In the genomic region with DNA sequence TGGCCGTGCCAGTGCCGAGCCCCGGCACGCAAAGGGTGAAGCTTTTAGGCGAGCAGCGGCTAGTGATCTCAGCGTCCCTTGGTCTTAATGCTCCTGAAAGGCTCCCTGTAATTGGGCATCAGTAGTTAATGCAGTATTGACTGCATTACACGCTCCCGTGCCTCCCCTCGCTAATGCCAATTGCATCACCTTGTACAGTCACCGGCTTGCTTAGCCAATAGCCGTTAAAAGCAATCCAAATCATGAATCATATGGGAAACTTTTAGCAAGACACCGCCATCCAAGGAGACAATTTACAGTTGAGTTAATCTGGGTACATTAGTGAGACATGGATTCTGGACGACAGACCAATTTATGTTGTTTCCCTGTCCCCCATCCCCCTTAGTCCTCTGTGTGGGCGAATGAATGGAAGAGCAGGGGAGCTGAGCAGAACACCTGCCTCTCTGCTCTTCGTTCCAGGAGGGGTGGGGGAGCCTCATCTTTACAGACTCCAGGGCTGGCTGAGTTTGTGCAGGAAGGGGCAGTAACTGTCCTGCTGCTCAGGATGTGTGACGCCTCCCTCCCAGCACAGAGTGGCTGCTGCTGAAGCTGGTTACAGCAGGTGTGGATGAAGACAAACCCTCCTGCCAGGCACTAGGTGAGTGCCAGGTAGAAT, we compare ENCODE assay signal across 16 mouse cellular contexts. TPM values are rescaled to one million over a fixed set of nuclear protein-coding genes. Genes with fewer than 3 reads are reported as not detected.
DNase-seq lines count a peak whose midpoint lies in the region; ATAC-seq and TF ChIP-seq lines count a peak whose summit lies in the region.
"Had no signal": no experiment of that assay in that cellular context is flagged by ENCODE, and none has a peak within 500 bp of the region (broad histone marks: within the 10 kb centered on the region; RNA-seq: fewer than 3 reads in every experiment).

No protein-coding gene starts in this region.

- H3K4me3 ChIP-seq in forebrain, postnatal 0 days (ENCODE audit: low read depth, low read length), result no peak overlapping the region
- H3K4me3 ChIP-seq in midbrain, embryonic 16.5 days (ENCODE audit: low read depth, low read length), result peak overlapping the region; percentile 28
- H3K4me3 ChIP-seq: embryonic facial prominence, embryonic 13.5 days; heart, adult 2 months; limb, embryonic 12.5 days had no signal

- ATAC-seq in Patski, result peak; percentile 70
- peak; percentile 26; the same call in 1 of the 2 replicates for ATAC-seq in forebrain, postnatal 0 days
- no peak for ATAC-seq in midbrain, embryonic 16.5 days
- no peak for ATAC-seq in frontal cortex, adult (ENCODE audit: low TSS enrichment)
- ATAC-seq in megakaryocyte-erythroid progenitor cell, adult 5-6 weeks (replicated peaks; ENCODE audit: low FRiP score, low TSS enrichment, poor library complexity, severe bottlenecking), result no peak
- ATAC-seq: liver, postnatal 0 days had no signal

- no peaks in the 10 kb centered on the region for H3K27me3 ChIP-seq in Patski
- no peaks in the 10 kb centered on the region for H3K27me3 ChIP-seq in forebrain, postnatal 0 days (ENCODE audit: insufficient read depth, low read length)
- no peaks in the 10 kb centered on the region for H3K27me3 ChIP-seq in midbrain, embryonic 16.5 days (ENCODE audit: control insufficient read depth, insufficient read depth, low read depth, low read length)

- DNase-seq in cerebellum, adult 11-12 months, result peak; percentile 19
- DNase-seq in cerebellum, adult 9-11 months, result no peak
- peak; percentile 94 for DNase-seq in Patski (ENCODE audit: low read depth, low spot score)
- DNase-seq in forebrain, postnatal 0 days, result peak; percentile 25
- no peak for DNase-seq in layer of hippocampus, adult 11-12 months (ENCODE audit: low spot score)
- DNase-seq: heart, adult 2 months; heart, postnatal 10 days; kidney, adult 18-20 months; liver, postnatal 0 days; right cerebral cortex, postnatal 14 days had no signal

- no peaks in the 10 kb centered on the region for H3K9me3 ChIP-seq in forebrain, postnatal 0 days (ENCODE audit: low read length)
- H3K9me3 ChIP-seq in midbrain, embryonic 16.5 days (replicated peaks; ENCODE audit: control insufficient read depth, low read length, poor library complexity, severe bottlenecking), result no peaks in the 10 kb centered on the region
- H3K9me3 ChIP-seq: embryonic facial prominence, embryonic 13.5 days; limb, embryonic 12.5 days had no signal

- POLR2A ChIA-PET in Patski (lab: Charles Lee), result interaction anchor here (1.3 kb wide), 1 partner anchor 24 kb away, joined by 4 read pairs; no protein-coding TSS in a partner anchor

- H3K4me1 ChIP-seq in forebrain, postnatal 0 days (ENCODE audit: insufficient read depth), result peaks cover 3% of the 10 kb centered on the region
- H3K4me1 ChIP-seq in midbrain, embryonic 16.5 days (ENCODE audit: control insufficient read depth, insufficient read depth, low read length), result peaks cover 35% of the 10 kb centered on the region

- 15% methylated on average over 17 of the region's 17 CpGs for WGBS in forebrain, postnatal 0 days
- 36% methylated on average over 17 of the region's 17 CpGs for WGBS in midbrain, embryonic 16.5 days

- no peak overlapping the region for H3K27ac ChIP-seq in forebrain, postnatal 0 days (ENCODE audit: low read depth, low read length)
- peak overlapping the region; percentile 67 for H3K27ac ChIP-seq in midbrain, embryonic 16.5 days (ENCODE audit: low read length)
- H3K27ac ChIP-seq: embryonic facial prominence, embryonic 13.5 days; heart, adult 2 months; limb, embryonic 12.5 days; macrophage had no signal

- CTCF ChIA-PET in Patski (lab: Charles Lee), result interaction anchor here (19.5 kb wide), 1 partner anchor 18 kb away, joined by 255 read pairs; no protein-coding TSS in a partner anchor

- H3K4me2 ChIP-seq in forebrain, postnatal 0 days (ENCODE audit: low read depth), result peak overlapping the region; percentile 39
- H3K4me2 ChIP-seq in midbrain, embryonic 16.5 days (ENCODE audit: low read length), result peak overlapping the region; percentile 82
- H3K4me2 ChIP-seq: embryonic facial prominence, embryonic 13.5 days; limb, embryonic 12.5 days had no signal

- TF ChIP-seq CTCF in Patski (IDR thresholded peaks at IDR 0.05), result no peak
- no peak for TF ChIP-seq CTCF in forebrain, postnatal 0 days (IDR thresholded peaks at IDR 0.05; ENCODE audit: low read depth)

- in situ Hi-C loops in Patski (cut with MboI; ENCODE audit: low pct_unique_long_range_greater_than_20kb), result loop anchor here (25.0 kb wide), 1 partner anchor 546 kb away; a partner anchor contains a TSS

- H3K9ac ChIP-seq in forebrain, postnatal 0 days, result peak overlapping the region; percentile 31; the same call in 1 of the 2 replicates
- H3K9ac ChIP-seq in midbrain, embryonic 16.5 days (ENCODE audit: low read depth, low read length), result peak overlapping the region; percentile 59
- H3K9ac ChIP-seq: embryonic facial prominence, embryonic 13.5 days; limb, embryonic 12.5 days; liver, postnatal 0 days had no signal

- H3K36me3 ChIP-seq in forebrain, postnatal 0 days (ENCODE audit: insufficient read depth), result no peaks in the 10 kb centered on the region
- no peaks in the 10 kb centered on the region for H3K36me3 ChIP-seq in midbrain, embryonic 16.5 days (ENCODE audit: control insufficient read depth, insufficient read depth, low read length)
- H3K36me3 ChIP-seq: embryonic facial prominence, embryonic 13.5 days; limb, embryonic 12.5 days had no signal

RNA-seq across cellular contexts. Expression of a gene that starts 8.9 kb away (rescaled TPM):
- 10.7 TPM for polyA plus RNA-seq in Patski (2021)
- 59.4 and 75.5 TPM in 2 replicates for total RNA-seq in forebrain, postnatal 0 days (2014; rRNA removed)
- polyA plus RNA-seq in forebrain, postnatal 0 days (2015; fragmentation: Nextera tagmentation; extraction: Ambion mirVana), result 84.0 and 86.5 TPM in 2 replicates
- 101 and 126 TPM in 2 replicates for polyA plus RNA-seq in midbrain, embryonic 16.5 days (2015; fragmentation: Nextera tagmentation; extraction: Ambion mirVana)
- total RNA-seq in megakaryocyte-erythroid progenitor cell, adult 5-6 weeks (2014; fragmentation: Nextera tagmentation), result not detected in 2 replicates
- not detected in 2 replicates for total RNA-seq in megakaryocyte-erythroid progenitor cell, adult 5-6 weeks (2017)
- polyA plus RNA-seq: macrophage had no signal

Comparison
In these comparisons a context has a peak if more than half of its experiments do, and no peak if none do; other contexts are left out.
1. DNase-seq: peak in cerebellum, adult 11-12 months (single experiment), Patski (single experiment) and forebrain, postnatal 0 days (single experiment); none in cerebellum, adult 9-11 months (single experiment) and layer of hippocampus, adult 11-12 months (single experiment).
2. ATAC-seq: peak in Patski (single experiment) and forebrain, postnatal 0 days (single experiment); none in midbrain, embryonic 16.5 days (single experiment), frontal cortex, adult (single experiment) and megakaryocyte-erythroid progenitor cell, adult 5-6 weeks (single experiment).